Mouse (Mus musculus) olfactory bulb, adult 2 months (tissue): ENCODE measurements around the gene Rcn2. TPM values are rescaled to one million over a fixed set of nuclear protein-coding genes. Genes with fewer than 3 reads are reported as not detected.
"Not testable (repeated sequence)": the region's sequence is repeated elsewhere in the genome, so short reads cannot be mapped to it uniquely, and the experiment has no call there.

Source experiments
- H3K27ac ChIP-seq: fragments of 200-500 bp; 2 replicates; pipeline ENCODE4 v1.5.1; 2012; ENCODE audit warnings: low read depth, low read length; ENCODE audit not compliant: insufficient read depth
- H3K4me1 ChIP-seq: fragments of 200-500 bp; 2 replicates; pipeline ENCODE4 v1.6.1; 2012; ENCODE audit warnings: low read length; ENCODE audit not compliant: control insufficient read depth, insufficient read depth
- H3K4me3 ChIP-seq: fragments of 200-500 bp; 2 replicates; pipeline ENCODE4 v1.5.1; 2012; ENCODE audit warnings: mild to moderate bottlenecking, low read depth, low read length, moderate library complexity; ENCODE audit not compliant: insufficient read depth
- CTCF ChIP-seq: fragments of 200-500 bp; IDR thresholded peaks from 2 replicates; pipeline ENCODE4 v1.5.1; 2012; ENCODE audit warnings: low read depth, mild to moderate bottlenecking, low read length, moderate library complexity; ENCODE audit not compliant: insufficient read depth
- POLR2A ChIP-seq: fragments of 200-500 bp; IDR thresholded peaks from 2 replicates; pipeline ENCODE4 v1.6.1; 2012; ENCODE audit warnings: mild to moderate bottlenecking, low read depth, low read length, moderate library complexity; ENCODE audit not compliant: insufficient read depth
- WGBS: fragments of 180-500 bp; shearing (Covaris S2); methylation state at CpG from one replicate; pipeline ENCODE4 v1.1.7; 2018; 5-methylcytosine and 5-hydroxymethylcytosine counted together
- polyA plus RNA-seq: library from polyadenylated mRNA; stranded (reverse); fragments of >200 nt; gene quantifications from 2 replicates; pipeline ENCODE4 v1.2.4, GENCODE M21; 2012; ENCODE audit warnings: low replicate concordance; ENCODE audit not compliant: missing spikeins, insufficient read depth, insufficient read length

Rcn2 gene
- not detected in 2 replicates for polyA plus RNA-seq

GRCm38 (mm10) chr9:56041372-56042180 is at the start of gene Rcn2:
Gene Rcn2, plus strand, starts transcription at chr9:56041845.
- under 1% methylated on average over 49 of the region's 49 CpGs for WGBS
- TF ChIP-seq POLR2A (peak; percentile 97), CTCF (no peak)
- H3K27ac ChIP-seq: peak within 1 kb of the TSS; percentile 85
- peaks cover 3% of the 10 kb centered on the region; the same call in 1 of the 2 replicates for H3K4me1 ChIP-seq
- H3K4me3 ChIP-seq: peak within 1 kb of the TSS; percentile 79

DNA sequence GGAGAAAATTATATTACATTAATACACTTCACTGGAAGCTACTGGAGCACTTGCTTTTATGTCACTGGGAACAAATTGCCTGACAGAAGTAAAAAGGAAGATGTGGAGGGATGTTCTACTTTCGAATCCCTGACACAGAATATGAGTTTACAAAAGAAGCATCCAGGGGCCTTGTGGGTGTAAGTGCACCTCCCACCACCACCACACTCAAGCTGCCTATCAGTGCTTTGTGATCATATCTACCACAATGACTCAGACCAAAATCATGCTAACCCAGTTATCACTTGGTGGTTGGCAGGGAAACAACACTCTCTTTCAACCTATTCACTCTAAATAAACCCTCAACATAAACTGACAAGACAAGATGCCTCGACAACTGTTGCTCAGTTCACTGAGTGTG is 37.0 kb upstream of the Rcn2 start:
- H3K4me1 ChIP-seq, H3K27ac ChIP-seq, H3K4me3 ChIP-seq: not testable (repeated sequence)
- WGBS: 67% methylated on average over 2 of the region's 2 CpGs

- WGBS: 86% methylated on average over 4 of the region's 4 CpGs
- no peak within 1 kb of the TSS for H3K4me3 ChIP-seq
- no peaks in the 10 kb centered on the region for H3K4me1 ChIP-seq
- no peak within 1 kb of the TSS for H3K27ac ChIP-seq
- TF ChIP-seq CTCF (no peak), POLR2A (no peak)
Measured at GRCm38 (mm10) chr9:56010450-56010849, 31.2 kb upstream of the Rcn2 start, which contains the start of gene 4930563M21Rik. Gene 4930563M21Rik, minus strand, starts transcription at chr9:56010550.

GRCm38 (mm10) chr9:56024772-56025171 is 16.9 kb upstream of the Rcn2 start:
- TF ChIP-seq POLR2A (no peak), CTCF (no peak)
- Histone ChIP-seq H3K4me3 (no peak overlapping the region), H3K27ac (no peak overlapping the region), H3K4me1 (no peaks in the 10 kb centered on the region)
- WGBS: 76% methylated on average over 2 of the region's 2 CpGs

DNA sequence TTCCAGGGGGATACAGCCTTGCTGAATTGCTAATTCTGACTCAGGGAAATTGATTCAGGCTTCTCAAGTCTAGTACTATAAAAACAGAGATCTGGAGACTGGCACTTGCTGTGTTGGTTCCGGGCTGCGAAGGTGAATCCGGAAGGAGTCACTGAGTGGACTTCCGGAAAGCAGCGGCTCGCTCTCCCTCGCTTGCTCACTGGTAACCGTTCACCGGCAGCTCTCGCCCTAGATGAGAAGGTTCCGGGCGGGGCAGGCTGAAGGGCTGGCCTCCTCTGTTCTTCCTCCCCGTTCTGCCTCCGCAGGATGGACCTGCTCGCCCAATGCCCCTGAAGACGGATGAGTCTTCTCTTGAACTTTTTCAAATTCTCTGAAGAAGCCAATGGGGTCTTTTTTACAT is 14.4 kb upstream of the Rcn2 start:
- no peak overlapping the region for H3K4me3 ChIP-seq
- no peak overlapping the region for H3K27ac ChIP-seq
- H3K4me1 ChIP-seq: no peaks in the 10 kb centered on the region
- TF ChIP-seq POLR2A: no peak
- TF ChIP-seq CTCF: no peak
- 93% methylated on average over 16 of the region's 16 CpGs for WGBS

- TF ChIP-seq CTCF (no peak), POLR2A (no peak)
- no peaks in the 10 kb centered on the region for H3K4me1 ChIP-seq
- 77% methylated on average over 3 of the region's 3 CpGs for WGBS
- no peak overlapping the region for H3K27ac ChIP-seq
- H3K4me3 ChIP-seq: no peak overlapping the region
Measured at GRCm38 (mm10) chr9:56032219-56032618, 9.4 kb upstream of the Rcn2 start.

GRCm38 (mm10) chr9:56042181-56042621 is 556 bp downstream of the Rcn2 start:
- peak overlapping the region; percentile 85 for H3K27ac ChIP-seq
- H3K4me3 ChIP-seq: peak overlapping the region; percentile 79
- peaks cover 3% of the 10 kb centered on the region; the same call in 1 of the 2 replicates for H3K4me1 ChIP-seq
- under 1% methylated on average over 16 of the region's 16 CpGs for WGBS
- TF ChIP-seq CTCF: no peak

- TF ChIP-seq CTCF (no peak), POLR2A (no peak)
- WGBS: 28% methylated on average over 3 of the region's 3 CpGs
- peak overlapping the region; percentile 29; the same call in 1 of the 2 replicates for H3K27ac ChIP-seq
Measured at GRCm38 (mm10) chr9:56053796-56054195, 12.2 kb downstream of the Rcn2 start.

GRCm38 (mm10) chr9:56056147-56056546 is 14.5 kb downstream of the Rcn2 start:
- H3K27ac ChIP-seq: no peak overlapping the region
- H3K4me3 ChIP-seq: no peak overlapping the region
- 95% methylated on average over 6 of the region's 6 CpGs for WGBS
- 0 out of 2 replicates have a peak, but pooled peaks cover 2% of the 10 kb centered on the region for H3K4me1 ChIP-seq
- TF ChIP-seq CTCF (no peak), POLR2A (no peak)

More at GRCm38 (mm10) chr9:56053796-56054195, 12.2 kb downstream of the Rcn2 start:
- Histone ChIP-seq H3K4me1 (0 out of 2 replicates have a peak, but pooled peaks cover 2% of the 10 kb centered on the region), H3K4me3 (no peak overlapping the region)
